Mouse (Mus musculus) MN1 (cell line): Measurements from ENCODE around the gene Mast4.

ENCODE experiments used
- DNase-seq: peaks from one replicate; pipeline ENCODE4 v3.0.0-alpha.2; 2016; ENCODE audit warnings: low spot score

Mast4 gene

GRCm38 (mm10) chr13:103241092-103241491 lies 93.2 kb downstream of the Mast4 start:
- no peak for DNase-seq

- DNase-seq = no peak
These were observed 94.6 kb downstream of the Mast4 start for GRCm38 (mm10) chr13:103239654-103240053.

GRCm38 (mm10) chr13:103238034-103238705 lies 96.1 kb downstream of the Mast4 start:
- DNase-seq = no peak

GRCm38 (mm10) chr13:103232171-103232570 lies 102.1 kb downstream of the Mast4 start:
- no peak for DNase-seq

- DNase-seq = no peak
These were observed 105.2 kb downstream of the Mast4 start for GRCm38 (mm10) chr13:103229069-103229468.

GRCm38 (mm10) chr13:103225895-103226815 lies 108.1 kb downstream of the Mast4 start:
- DNase-seq = no peak

GRCm38 (mm10) chr13:103225217-103225894 lies 108.9 kb downstream of the Mast4 start:
- no peak for DNase-seq

GRCm38 (mm10) chr13:103220479-103221064 lies 113.7 kb downstream of the Mast4 start:
- DNase-seq = no peak

- DNase-seq = no peak
These were observed 114.3 kb downstream of the Mast4 start for GRCm38 (mm10) chr13:103219999-103220398.

- DNase-seq = no peak
These were observed 116.8 kb downstream of the Mast4 start for GRCm38 (mm10) chr13:103217486-103217885.

GRCm38 (mm10) chr13:103214506-103214905 lies 119.8 kb downstream of the Mast4 start:
- no peak for DNase-seq

GRCm38 (mm10) chr13:103211953-103212352 lies 122.3 kb downstream of the Mast4 start:
- DNase-seq = no peak

- DNase-seq = no peak
These were observed 122.8 kb downstream of the Mast4 start for GRCm38 (mm10) chr13:103211501-103211941.

GRCm38 (mm10) chr13:103210746-103211145 lies 123.6 kb downstream of the Mast4 start:
- no peak for DNase-seq

- no peak for DNase-seq
These were observed 127.1 kb downstream of the Mast4 start for GRCm38 (mm10) chr13:103207199-103207598.

- no peak for DNase-seq
These were observed 127.7 kb downstream of the Mast4 start for GRCm38 (mm10) chr13:103206644-103207043.

- no peak for DNase-seq
These were observed 129.1 kb downstream of the Mast4 start for GRCm38 (mm10) chr13:103205191-103205590.

- DNase-seq = no peak
These were observed 130.9 kb downstream of the Mast4 start for GRCm38 (mm10) chr13:103203376-103203895.

GRCm38 (mm10) chr13:103201016-103201760 lies 133.1 kb downstream of the Mast4 start:
- DNase-seq = no peak

- no peak for DNase-seq
These were observed 134.3 kb downstream of the Mast4 start for GRCm38 (mm10) chr13:103199823-103200660.
